Mouse (Mus musculus): Measurements from ENCODE around the gene Rfc2.
"Not testable (repeated sequence)": the region's sequence is repeated elsewhere in the genome, so short reads cannot be mapped to it uniquely, and the experiment has no call there.

Rfc2 gene

DNA sequence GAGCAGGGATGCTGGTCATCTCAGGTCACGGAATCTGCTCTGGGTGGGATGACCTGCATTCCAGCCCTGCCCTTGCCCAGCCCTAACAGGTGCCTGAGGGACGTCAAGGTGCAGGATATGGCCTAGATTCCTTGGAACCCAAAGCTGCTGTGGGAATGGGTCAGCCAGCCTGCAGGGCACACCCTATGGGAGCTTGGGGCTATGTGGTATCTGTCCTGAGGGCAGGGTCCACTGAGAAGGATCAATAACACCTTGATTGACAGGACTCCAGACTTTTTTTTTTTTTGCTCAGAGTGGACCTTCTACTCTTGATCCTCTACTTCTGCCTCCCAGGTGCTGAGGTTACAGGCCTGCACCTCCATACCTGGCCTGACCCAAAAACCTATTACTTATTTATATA, 66.2 kb downstream of the Rfc2 start:
- DNase-seq (ENCODE audit: low spot score in 2 of 2), result no peak

DNA sequence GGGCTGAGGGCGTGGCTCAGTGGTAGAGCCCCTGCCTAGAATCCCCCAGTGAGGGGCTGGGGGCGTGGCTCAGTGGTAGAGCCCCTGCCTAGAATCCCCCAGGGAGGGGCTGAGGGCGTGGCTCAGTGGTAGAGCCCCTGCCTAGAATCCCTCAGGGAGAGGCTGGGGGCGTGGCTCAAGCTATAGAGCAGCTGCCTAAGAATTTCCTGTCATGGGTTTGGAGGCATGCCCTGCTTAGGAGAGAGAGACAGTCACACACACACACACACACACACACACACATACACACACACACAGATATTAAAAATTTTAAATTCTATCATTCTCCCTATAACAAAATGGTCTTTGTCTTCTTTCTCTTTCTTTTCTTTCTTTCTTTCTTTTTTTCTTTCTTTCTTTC, 67.8 kb downstream of the Rfc2 start:
- not testable (repeated sequence) for DNase-seq (ENCODE audit: low spot score in 2 of 2)

DNA sequence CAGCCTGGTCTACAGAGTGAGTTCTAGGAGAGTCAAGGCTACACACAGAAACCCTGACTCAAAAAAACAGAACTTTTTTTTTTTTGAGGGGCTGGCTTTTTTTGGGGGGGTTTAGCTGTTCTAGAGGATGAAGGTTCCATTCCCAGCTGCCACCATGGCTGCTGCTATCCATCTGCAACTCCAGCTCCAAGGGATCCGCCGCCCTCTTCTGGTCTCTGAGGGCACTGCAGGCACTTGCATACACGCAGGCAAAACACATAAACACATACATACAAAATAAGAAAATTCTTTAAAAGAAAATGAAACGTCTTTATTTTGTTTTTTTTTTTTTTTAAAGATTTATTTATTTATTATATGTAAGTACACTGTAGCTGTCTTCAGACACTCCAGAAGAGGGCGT, 69.8 kb downstream of the Rfc2 start:
- DNase-seq (ENCODE audit: low spot score in 2 of 2), result peak; percentile 45 to 69
